Mouse (Mus musculus) frontal cortex, postnatal 14 days (tissue): Measurements from ENCODE around the gene Rhox4f.
"Not testable (repeated sequence)": the region's sequence is repeated elsewhere in the genome, so short reads cannot be mapped to it uniquely, and the experiment has no call there.

ENCODE experiments used
- DNase-seq, 2 experiments: peaks; one replicate each; pipeline ENCODE4 v3.0.0; 2022; ENCODE audit warnings: low spot score in 2 of 2

The Rhox4f gene

GRCm38 (mm10) chrX:37607604-37608003 lies at the start of gene Rhox4f:
Rhox4f (minus strand) TSS chrX:37607704.
- not testable (repeated sequence) for DNase-seq

DNA sequence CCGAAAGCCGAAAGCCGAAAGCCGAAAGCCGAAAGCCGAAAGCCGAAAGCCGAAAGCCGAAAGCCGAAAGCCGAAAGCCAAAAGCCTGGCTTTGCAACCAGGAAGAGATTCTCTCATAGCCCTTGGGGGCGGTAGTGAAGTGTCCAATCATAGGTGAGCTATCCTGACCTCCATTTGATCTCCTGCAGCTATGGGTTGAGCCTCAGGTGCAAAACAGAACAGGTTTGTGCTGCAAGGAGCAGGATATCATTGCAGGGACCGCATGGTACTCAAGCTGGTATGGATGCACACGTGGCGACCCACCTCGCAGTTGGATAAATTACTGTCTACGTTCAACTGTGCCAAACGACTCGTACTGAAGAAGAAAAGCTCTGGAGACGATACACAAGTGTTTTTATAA lies 43.7 kb upstream of the Rhox4f start, which contains the start of gene Rhox4g:
Gene Rhox4g (minus strand): TSS at position 101 of the 400 bp plus-strand sequence.
- not testable (repeated sequence) for DNase-seq

DNA sequence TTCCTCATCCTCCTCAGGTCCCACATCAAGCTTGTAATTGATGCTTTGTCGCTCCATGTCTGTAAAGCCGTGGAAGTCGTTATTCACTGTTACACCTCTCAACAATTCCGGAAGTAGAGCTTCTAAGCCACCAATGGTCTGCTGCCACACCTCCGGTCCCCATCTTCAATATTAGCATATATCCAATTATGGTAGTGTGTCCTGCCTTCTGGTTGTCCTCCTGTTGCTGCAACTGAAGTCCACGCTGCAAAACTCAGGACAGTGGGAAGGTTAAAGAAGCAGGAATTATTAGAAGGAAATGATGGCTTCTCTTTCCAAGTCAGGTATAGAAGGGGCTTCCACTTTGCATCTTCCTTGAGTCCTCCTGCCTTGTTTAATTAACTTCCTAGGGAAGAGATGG lies 35.9 kb upstream of the Rhox4f start, which contains the start of gene Rhox2g:
Gene Rhox2g (minus strand): TSS at position 101 of the 400 bp plus-strand sequence.
- DNase-seq: not testable (repeated sequence)

- not testable (repeated sequence) for DNase-seq
Measured at GRCm38 (mm10) chrX:37628512-37628911, 21.0 kb upstream of the Rhox4f start, which contains the start of gene Rhox3g. Rhox3g (minus strand) TSS chrX:37628612.

DNA sequence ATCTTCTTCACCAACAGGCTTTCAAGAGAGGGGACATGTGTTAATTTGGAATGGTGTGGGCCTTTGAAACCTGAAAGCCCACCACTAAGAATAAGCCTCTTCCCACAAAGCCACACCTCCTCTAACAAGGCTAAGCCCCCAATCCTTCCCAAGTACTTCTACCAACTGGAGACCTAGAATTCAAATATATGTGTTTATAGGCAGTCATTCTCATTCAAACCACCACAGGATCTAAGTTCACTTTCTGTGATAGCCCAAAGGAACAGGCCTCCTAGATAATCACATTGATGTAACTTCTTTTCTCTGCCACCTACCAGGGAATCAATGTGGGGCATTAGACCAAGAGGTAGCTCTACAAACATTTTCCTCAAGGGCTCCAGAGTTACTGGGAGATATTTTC lies 26.8 kb downstream of the Rhox4f start, which contains the start of gene Rhox3f:
Gene Rhox3f (plus strand): TSS at position 301 of the 400 bp plus-strand sequence.
- not testable (repeated sequence) for DNase-seq

- DNase-seq: not testable (repeated sequence)
Measured at GRCm38 (mm10) chrX:37572638-37573037, 34.9 kb downstream of the Rhox4f start.

DNA sequence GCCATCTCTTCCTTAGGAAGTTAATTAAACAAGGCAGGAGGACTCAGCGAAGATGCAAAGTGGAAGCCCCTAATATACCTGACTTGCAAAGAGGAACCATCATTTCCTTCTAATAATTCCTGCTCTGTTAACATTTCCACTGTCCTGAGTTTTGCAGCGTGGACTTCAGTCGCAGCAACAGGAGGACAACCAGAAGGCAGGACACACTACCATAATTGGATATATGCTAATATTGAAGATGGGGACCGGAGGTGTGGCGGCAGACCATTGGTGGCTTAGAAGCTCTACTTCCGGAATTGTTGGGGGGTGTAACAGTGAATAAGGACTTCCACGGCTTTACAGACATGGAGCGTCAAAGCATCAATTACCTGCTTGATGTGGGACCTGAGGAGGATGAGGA lies 36.4 kb downstream of the Rhox4f start, which contains the start of gene Rhox2f:
Gene Rhox2f (plus strand): TSS at position 301 of the 400 bp plus-strand sequence.
- not testable (repeated sequence) for DNase-seq

DNA sequence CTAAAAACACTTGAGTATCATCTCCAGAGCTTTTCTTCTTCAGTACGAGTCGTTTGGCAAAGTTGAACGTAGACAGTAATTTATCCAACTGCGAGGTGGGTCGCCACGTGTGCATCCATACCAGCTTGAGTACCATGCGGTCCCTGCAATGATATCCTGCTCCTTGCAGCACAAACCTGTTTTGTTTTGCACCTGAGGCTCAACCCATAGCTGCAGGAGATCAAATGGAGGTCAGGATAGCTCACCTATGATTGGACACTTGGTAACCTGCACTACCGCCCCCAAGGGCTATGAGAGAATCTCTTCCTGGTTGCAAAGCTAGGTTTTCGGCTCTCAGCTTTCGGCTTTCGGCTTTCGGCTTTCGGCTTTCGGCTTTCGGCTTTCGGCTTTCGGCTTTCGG lies 50.4 kb downstream of the Rhox4f start, which contains the start of gene Rhox4e:
Gene Rhox4e (plus strand): TSS at position 301 of the 400 bp plus-strand sequence.
- not testable (repeated sequence) for DNase-seq
